Mouse (Mus musculus) erythroblast, embryonic 14.5 days (primary cell): ENCODE results near the gene Tiam2. TPM values are rescaled to one million over a fixed set of nuclear protein-coding genes. Genes with fewer than 3 reads are reported as not detected.

Source experiments
- H3K27me3 ChIP-seq: 2 replicates; pipeline ENCODE4 v1.6.1; 2012; ENCODE audit warnings: inconsistent platforms; ENCODE audit not compliant: control insufficient read depth
- H3K36me3 ChIP-seq: 2 replicates; pipeline ENCODE4 v1.6.1; 2012; ENCODE audit warnings: mild to moderate bottlenecking, inconsistent platforms; ENCODE audit not compliant: control insufficient read depth
- H3K4me1 ChIP-seq: 2 replicates; pipeline ENCODE4 v1.6.1; 2012; ENCODE audit warnings: inconsistent platforms; ENCODE audit not compliant: control insufficient read depth
- H3K4me3 ChIP-seq: replicated peaks from 2 replicates; pipeline ENCODE3; 2012; ENCODE audit warnings: moderate library complexity, mild to moderate bottlenecking, inconsistent platforms
- H3K9me3 ChIP-seq: 2 replicates; pipeline ENCODE4 v1.6.1; 2012; ENCODE audit warnings: low read length, inconsistent platforms, mixed read lengths; ENCODE audit not compliant: control insufficient read depth
- GATA1 ChIP-seq: IDR thresholded peaks from 2 replicates; pipeline ENCODE4 v1.6.1; 2012; ENCODE audit warnings: low read length, inconsistent platforms, mixed read lengths
- TAL1 ChIP-seq: IDR thresholded peaks from 3 replicates; pipeline ENCODE4 v1.6.1; 2012; ENCODE audit warnings: low read length, inconsistent platforms, mixed read lengths
- polyA plus RNA-seq: library from polyadenylated mRNA; stranded (reverse); fragments of >175 nt; gene quantifications from 2 replicates; pipeline ENCODE4 v1.2.3, GENCODE M21; 2012

Tiam2 gene
- polyA plus RNA-seq, 1 experiment: not detected

DNA sequence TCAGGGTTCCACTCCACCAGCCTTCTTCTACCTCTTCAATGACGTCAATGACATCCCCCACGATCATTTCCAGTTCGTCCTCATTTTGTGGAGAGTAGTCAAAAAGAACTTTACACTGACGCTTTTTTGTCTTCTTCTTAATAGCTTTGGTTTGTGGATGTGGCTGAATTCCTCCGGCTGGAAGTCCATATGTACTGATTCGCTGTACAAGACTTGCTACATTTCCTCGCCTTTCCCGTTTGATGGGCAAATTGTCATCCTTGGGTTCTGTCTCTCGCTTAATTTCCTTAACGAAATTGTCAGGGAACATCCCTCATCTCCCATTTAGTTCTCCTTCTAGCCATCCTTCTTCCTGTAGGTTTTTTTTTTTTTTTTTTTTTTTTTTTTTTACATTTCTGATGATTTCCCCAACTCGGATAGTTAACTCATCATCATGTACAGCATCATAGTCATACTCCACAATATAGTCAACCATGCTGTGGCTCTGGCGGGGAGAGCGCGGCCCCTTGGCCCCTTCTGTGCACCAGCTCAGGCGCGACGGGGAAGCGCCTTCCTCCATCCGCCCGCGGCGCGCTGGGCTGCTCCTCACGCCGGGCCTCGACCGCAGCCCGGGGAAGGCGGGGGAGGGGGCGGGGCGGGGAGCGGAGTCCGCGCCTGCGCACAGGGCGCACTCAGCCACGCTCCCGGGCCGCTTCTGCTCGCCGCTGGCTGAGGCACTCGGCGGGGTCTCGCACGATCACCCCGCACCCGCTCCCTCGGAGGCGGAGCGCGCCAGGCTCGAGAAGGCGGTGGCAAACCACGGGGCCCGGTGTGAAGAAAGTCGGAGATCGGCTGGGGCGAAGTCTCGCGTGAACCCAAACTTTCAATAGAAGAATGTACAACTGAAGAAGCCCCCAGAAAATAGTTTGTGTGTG lies 12.4 kb upstream of the Tiam2 start:
- TF ChIP-seq GATA1: no peak
- no peak for TF ChIP-seq TAL1
- Histone ChIP-seq H3K9me3 (no peaks in the 10 kb centered on the region), H3K27me3 (peaks cover 30% of the 10 kb centered on the region), H3K4me3 (peak overlapping the region; percentile 35), H3K36me3 (no peaks in the 10 kb centered on the region), H3K4me1 (no peaks in the 10 kb centered on the region)

DNA sequence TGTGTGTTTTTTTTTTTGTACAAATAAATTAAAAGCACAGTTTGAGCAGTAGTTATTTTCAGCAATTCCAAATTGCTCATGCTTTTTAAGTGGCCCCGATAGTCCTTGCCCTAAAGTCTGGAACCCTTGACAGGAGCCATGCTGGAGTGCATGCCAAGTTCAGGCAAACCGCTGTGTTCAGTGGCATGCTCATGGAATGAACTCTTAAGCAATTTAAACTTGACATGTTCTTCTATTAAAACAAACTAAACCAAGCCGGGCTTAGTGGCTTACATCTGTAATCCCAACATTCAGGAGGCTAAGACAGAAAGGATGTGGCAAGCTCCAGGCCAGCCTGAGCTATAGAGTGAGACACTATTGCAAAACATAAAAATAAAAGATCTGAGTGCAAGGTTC lies 11.8 kb upstream of the Tiam2 start:
- H3K4me1 ChIP-seq: no peaks in the 10 kb centered on the region
- H3K27me3 ChIP-seq: peaks cover 30% of the 10 kb centered on the region
- no peak for TF ChIP-seq TAL1
- TF ChIP-seq GATA1: no peak
- H3K36me3 ChIP-seq: no peaks in the 10 kb centered on the region
- no peaks in the 10 kb centered on the region for H3K9me3 ChIP-seq
- H3K4me3 ChIP-seq: no peak overlapping the region

DNA sequence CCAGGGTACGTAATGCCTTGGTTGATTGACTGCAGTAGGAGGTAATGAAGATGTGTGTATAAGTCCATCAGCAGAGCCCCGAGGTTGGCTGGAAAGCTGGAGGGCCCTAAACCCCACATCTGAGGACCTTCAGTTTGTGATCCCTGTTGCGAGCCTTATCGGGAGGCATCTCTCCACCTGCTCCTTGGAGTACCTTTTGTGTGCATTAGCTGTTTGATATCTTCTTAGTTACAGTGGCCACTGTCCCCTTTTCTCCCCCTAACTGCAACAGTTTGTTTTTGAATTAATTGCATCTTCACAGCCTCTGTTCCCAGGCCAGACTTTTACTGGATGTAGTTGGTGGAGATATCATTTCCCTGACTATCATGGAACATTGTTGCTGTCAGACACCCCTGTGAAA lies 10.8 kb upstream of the Tiam2 start:
- no peaks in the 10 kb centered on the region for H3K36me3 ChIP-seq
- H3K4me3 ChIP-seq: no peak overlapping the region
- no peaks in the 10 kb centered on the region for H3K9me3 ChIP-seq
- no peak for TF ChIP-seq TAL1
- H3K4me1 ChIP-seq: no peaks in the 10 kb centered on the region
- H3K27me3 ChIP-seq: peaks cover 30% of the 10 kb centered on the region

DNA sequence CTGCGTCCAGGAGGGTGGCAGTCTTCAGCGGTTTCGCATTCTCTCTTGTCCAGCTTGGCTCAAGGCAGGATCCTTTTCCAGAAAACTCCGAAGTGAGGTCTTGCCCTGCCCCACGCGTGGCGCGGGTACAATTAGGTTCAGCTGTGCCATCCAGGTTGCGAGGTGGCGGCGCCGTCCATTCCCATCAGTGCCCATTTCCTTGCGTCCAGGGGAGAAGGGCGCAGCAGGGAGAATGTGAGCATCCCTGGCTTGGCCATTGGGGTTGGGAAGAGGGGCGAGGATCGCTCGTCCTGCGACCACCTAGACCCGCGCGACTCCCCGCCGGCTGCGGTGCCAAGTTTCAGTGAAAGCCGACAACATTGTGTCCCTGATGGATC lies 518 bp downstream of the Tiam2 start:
- Histone ChIP-seq H3K9me3 (no peaks in the 10 kb centered on the region), H3K36me3 (no peaks in the 10 kb centered on the region), H3K4me1 (peaks cover 10% of the 10 kb centered on the region), H3K4me3 (peak overlapping the region; percentile 39), H3K27me3 (peaks cover 40% of the 10 kb centered on the region)
- TF ChIP-seq GATA1 (no peak), TAL1 (no peak)

GRCm38 (mm10) chr17:3327335-3327734 lies 962 bp downstream of the Tiam2 start:
- no peaks in the 10 kb centered on the region for H3K36me3 ChIP-seq
- H3K4me3 ChIP-seq: no peak overlapping the region
- peaks cover 10% of the 10 kb centered on the region for H3K4me1 ChIP-seq
- TF ChIP-seq TAL1 (no peak), GATA1 (no peak)
- H3K9me3 ChIP-seq: no peaks in the 10 kb centered on the region
- H3K27me3 ChIP-seq: peaks cover 40% of the 10 kb centered on the region

DNA sequence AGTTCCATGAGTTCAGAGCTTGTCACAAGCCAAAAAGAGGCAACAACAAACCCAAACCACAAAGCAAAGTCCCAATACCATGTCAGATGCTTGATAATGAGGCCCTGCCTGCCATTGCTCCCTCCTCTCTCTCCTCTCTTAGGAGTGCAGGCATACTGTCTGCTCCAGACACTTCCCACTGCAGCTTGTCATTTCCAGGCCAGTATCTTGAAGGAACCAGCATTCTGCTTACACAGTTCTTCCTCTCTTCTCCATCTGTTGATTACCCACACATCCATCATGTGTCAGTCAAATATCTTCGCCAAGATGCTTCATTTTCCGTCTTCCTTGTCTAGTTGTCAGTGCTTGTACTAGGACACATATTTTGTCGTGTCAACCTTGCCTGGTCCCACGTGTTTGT lies 2.4 kb downstream of the Tiam2 start:
- no peaks in the 10 kb centered on the region for H3K36me3 ChIP-seq
- no peak overlapping the region for H3K4me3 ChIP-seq
- peaks cover 10% of the 10 kb centered on the region for H3K4me1 ChIP-seq
- no peaks in the 10 kb centered on the region for H3K9me3 ChIP-seq
- no peak for TF ChIP-seq TAL1
- no peak for TF ChIP-seq GATA1
- peaks cover 40% of the 10 kb centered on the region for H3K27me3 ChIP-seq

- no peak for TF ChIP-seq GATA1
- TF ChIP-seq TAL1: no peak
- Histone ChIP-seq H3K4me1 (peaks cover 10% of the 10 kb centered on the region), H3K27me3 (peaks cover 40% of the 10 kb centered on the region), H3K9me3 (no peaks in the 10 kb centered on the region), H3K36me3 (no peaks in the 10 kb centered on the region), H3K4me3 (no peak overlapping the region)
These were observed 3.1 kb downstream of the Tiam2 start for GRCm38 (mm10) chr17:3329429-3329828.

DNA sequence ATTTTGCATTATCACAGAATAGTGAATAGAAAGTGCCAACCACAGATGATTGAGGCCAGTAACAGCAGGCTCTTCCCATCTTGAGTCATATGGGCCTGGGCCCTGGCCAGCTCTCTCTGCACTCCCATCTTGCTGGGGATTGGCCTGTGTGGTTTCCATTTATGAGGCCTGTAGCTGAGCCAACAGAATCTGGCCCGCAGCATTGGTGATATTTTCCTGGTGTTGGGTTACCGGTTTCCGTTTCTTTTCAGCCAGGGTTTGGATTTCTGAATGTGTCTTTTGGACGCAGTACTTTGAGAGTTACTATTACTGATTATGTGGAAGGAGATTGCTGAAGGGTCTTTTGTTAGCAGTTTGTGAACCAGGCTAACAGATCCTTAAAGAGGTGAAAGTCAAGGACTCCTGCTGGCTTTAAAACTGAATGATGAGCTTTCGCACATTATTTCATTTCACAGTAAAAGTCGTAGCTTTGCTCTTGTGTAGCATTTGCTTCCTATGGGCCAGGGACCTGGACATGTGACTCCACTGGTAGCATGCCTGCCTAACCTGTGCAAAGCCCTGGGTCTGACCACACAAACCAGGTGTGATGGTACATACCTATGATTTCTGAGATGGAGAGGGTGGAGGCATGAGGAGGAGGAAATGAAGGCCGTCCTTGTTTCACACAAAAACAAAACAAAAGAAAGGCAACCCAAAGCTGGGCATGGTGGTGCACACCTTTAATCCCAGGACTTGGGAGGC lies 5.5 kb downstream of the Tiam2 start:
- H3K36me3 ChIP-seq: no peaks in the 10 kb centered on the region
- TF ChIP-seq TAL1 (no peak), GATA1 (no peak)
- H3K4me1 ChIP-seq: peaks cover 2% of the 10 kb centered on the region
- peaks cover 22% of the 10 kb centered on the region for H3K27me3 ChIP-seq
- no peaks in the 10 kb centered on the region for H3K9me3 ChIP-seq
- no peak overlapping the region for H3K4me3 ChIP-seq

DNA sequence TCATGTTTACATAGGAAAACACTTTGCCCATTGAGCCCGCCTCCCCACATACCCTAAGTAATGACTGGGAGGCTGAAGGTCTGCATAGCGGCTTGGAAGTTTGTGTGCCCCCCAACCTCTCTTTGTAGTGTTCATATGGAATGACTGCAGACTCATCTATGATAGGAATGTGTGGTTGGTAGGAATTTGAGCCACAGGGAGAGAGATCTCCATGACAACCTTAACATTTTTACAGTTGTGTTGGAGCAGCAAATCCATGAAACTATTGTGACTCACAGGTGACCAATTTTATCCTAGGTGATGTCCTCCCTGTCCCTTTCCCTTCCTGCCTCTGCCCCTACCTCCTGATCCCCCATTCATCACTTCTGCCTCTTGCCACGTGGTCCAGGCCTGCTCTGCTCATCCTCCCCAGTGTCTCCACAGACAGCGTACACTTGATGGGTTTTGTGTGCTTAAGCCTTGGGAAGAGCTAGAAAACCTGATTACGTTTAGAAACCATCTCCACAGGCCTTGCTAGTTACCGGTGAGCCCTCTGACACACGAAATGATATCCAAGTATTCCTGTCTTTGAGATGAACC lies 9.9 kb downstream of the Tiam2 start:
- no peaks in the 10 kb centered on the region for H3K36me3 ChIP-seq
- TF ChIP-seq GATA1 (no peak), TAL1 (no peak)
- no peaks in the 10 kb centered on the region for H3K9me3 ChIP-seq
- no peaks in the 10 kb centered on the region for H3K4me1 ChIP-seq
- H3K27me3 ChIP-seq: no peaks in the 10 kb centered on the region
- H3K4me3 ChIP-seq: no peak overlapping the region
